Mouse (Mus musculus): ENCODE results near the gene Csrp1. TPM values are rescaled to one million over a fixed set of nuclear protein-coding genes. Genes with fewer than 3 reads are reported as not detected.

The Csrp1 gene
- polyA plus RNA-seq, 1 experiment from 2014 or later: 34.1 TPM

GRCm38 (mm10) chr1:135676938-135677682, 42.8 kb upstream of the Csrp1 start:
- ATAC-seq (ENCODE audit: low FRiP score): peak; percentile 30; the same call in 1 of the 2 replicates
- Histone ChIP-seq H3K9ac (ENCODE audit: low read length) (peak overlapping the region; percentile 13; the same call in 1 of the 2 replicates), H3K4me3 (ENCODE audit: low read depth, low read length) (no peak overlapping the region), H3K9me3 (ENCODE audit: control insufficient read depth, low read length) (no peaks in the 10 kb centered on the region), H3K4me2 (no peak overlapping the region), H3K27ac (ENCODE audit: low read depth, low read length) (peak overlapping the region; percentile 49; the same call in 1 of the 2 replicates), H3K36me3 (ENCODE audit: control insufficient read depth, insufficient read depth, low read length) (no peaks in the 10 kb centered on the region), H3K4me1 (ENCODE audit: control insufficient read depth, insufficient read depth, low read length) (no peaks in the 10 kb centered on the region), H3K27me3 (ENCODE audit: control insufficient read depth, insufficient read depth, low read length) (no peaks in the 10 kb centered on the region)
- WGBS: 52% methylated on average over 8 of the region's 8 CpGs
- no peak for DNase-seq (ENCODE audit: low spot score, missing footprints)

- DNase-seq (ENCODE audit: low spot score, missing footprints) (no peak), ATAC-seq (ENCODE audit: low FRiP score) (no peak)
- Histone ChIP-seq H3K27ac (ENCODE audit: low read depth, low read length) (no peak overlapping the region), H3K36me3 (ENCODE audit: control insufficient read depth, insufficient read depth, low read length) (no peaks in the 10 kb centered on the region), H3K27me3 (ENCODE audit: control insufficient read depth, insufficient read depth, low read length) (no peaks in the 10 kb centered on the region), H3K4me3 (ENCODE audit: low read depth, low read length) (no peak overlapping the region), H3K4me1 (ENCODE audit: control insufficient read depth, insufficient read depth, low read length) (no peaks in the 10 kb centered on the region), H3K9me3 (ENCODE audit: control insufficient read depth, low read length) (no peaks in the 10 kb centered on the region), H3K4me2 (no peak overlapping the region), H3K9ac (ENCODE audit: low read length) (no peak overlapping the region)
- 85% methylated on average over 6 of the region's 6 CpGs for WGBS
Observed at GRCm38 (mm10) chr1:135678145-135678544, 41.7 kb upstream of the Csrp1 start.

GRCm38 (mm10) chr1:135680716-135681115, 39.1 kb upstream of the Csrp1 start:
- ATAC-seq (ENCODE audit: low FRiP score) (no peak), DNase-seq (ENCODE audit: low spot score, missing footprints) (no peak)
- Histone ChIP-seq H3K4me3 (ENCODE audit: low read depth, low read length) (no peak overlapping the region), H3K4me1 (ENCODE audit: control insufficient read depth, insufficient read depth, low read length) (no peaks in the 10 kb centered on the region), H3K36me3 (ENCODE audit: control insufficient read depth, insufficient read depth, low read length) (no peaks in the 10 kb centered on the region), H3K9ac (ENCODE audit: low read length) (no peak overlapping the region), H3K4me2 (no peak overlapping the region), H3K9me3 (ENCODE audit: control insufficient read depth, low read length) (no peaks in the 10 kb centered on the region), H3K27ac (ENCODE audit: low read depth, low read length) (no peak overlapping the region), H3K27me3 (ENCODE audit: control insufficient read depth, insufficient read depth, low read length) (peaks cover 9% of the 10 kb centered on the region)
- WGBS: 87% methylated on average over 4 of the region's 4 CpGs

GRCm38 (mm10) chr1:135681122-135681521, 38.7 kb upstream of the Csrp1 start:
- no peak overlapping the region for H3K27ac ChIP-seq (ENCODE audit: low read depth, low read length)
- H3K9me3 ChIP-seq (ENCODE audit: control insufficient read depth, low read length): no peaks in the 10 kb centered on the region
- H3K9ac ChIP-seq (ENCODE audit: low read length): no peak overlapping the region
- H3K27me3 ChIP-seq (ENCODE audit: control insufficient read depth, insufficient read depth, low read length): peaks cover 13% of the 10 kb centered on the region
- ATAC-seq (ENCODE audit: low FRiP score) (no peak), DNase-seq (ENCODE audit: low spot score, missing footprints) (no peak)
- no peaks in the 10 kb centered on the region for H3K4me1 ChIP-seq (ENCODE audit: control insufficient read depth, insufficient read depth, low read length)
- no peak overlapping the region for H3K4me2 ChIP-seq
- WGBS: 88% methylated on average over 8 of the region's 8 CpGs
- no peaks in the 10 kb centered on the region for H3K36me3 ChIP-seq (ENCODE audit: control insufficient read depth, insufficient read depth, low read length)
- H3K4me3 ChIP-seq (ENCODE audit: low read depth, low read length): no peak overlapping the region

GRCm38 (mm10) chr1:135684895-135685294, 35.0 kb upstream of the Csrp1 start:
- no peak overlapping the region for H3K27ac ChIP-seq (ENCODE audit: low read depth, low read length)
- WGBS: 56% methylated on average over 4 of the region's 4 CpGs
- H3K9me3 ChIP-seq (ENCODE audit: control insufficient read depth, low read length): no peaks in the 10 kb centered on the region
- DNase-seq (ENCODE audit: low spot score, missing footprints) (no peak), ATAC-seq (ENCODE audit: low FRiP score) (no peak)
- no peak overlapping the region for H3K9ac ChIP-seq (ENCODE audit: low read length)
- H3K4me1 ChIP-seq (ENCODE audit: control insufficient read depth, insufficient read depth, low read length): peaks cover 3% of the 10 kb centered on the region
- peaks cover 38% of the 10 kb centered on the region for H3K27me3 ChIP-seq (ENCODE audit: control insufficient read depth, insufficient read depth, low read length)
- H3K4me3 ChIP-seq (ENCODE audit: low read depth, low read length): no peak overlapping the region
- H3K36me3 ChIP-seq (ENCODE audit: control insufficient read depth, insufficient read depth, low read length): no peaks in the 10 kb centered on the region
- H3K4me2 ChIP-seq: no peak overlapping the region

GRCm38 (mm10) chr1:135685316-135685715, 34.5 kb upstream of the Csrp1 start:
- H3K9ac ChIP-seq (ENCODE audit: low read length): no peak overlapping the region
- peaks cover 40% of the 10 kb centered on the region for H3K27me3 ChIP-seq (ENCODE audit: control insufficient read depth, insufficient read depth, low read length)
- 49% methylated on average over 6 of the region's 6 CpGs for WGBS
- H3K4me1 ChIP-seq (ENCODE audit: control insufficient read depth, insufficient read depth, low read length): peaks cover 3% of the 10 kb centered on the region
- H3K4me3 ChIP-seq (ENCODE audit: low read depth, low read length): no peak overlapping the region
- no peak for DNase-seq (ENCODE audit: low spot score, missing footprints)
- H3K9me3 ChIP-seq (ENCODE audit: control insufficient read depth, low read length): no peaks in the 10 kb centered on the region
- no peaks in the 10 kb centered on the region for H3K36me3 ChIP-seq (ENCODE audit: control insufficient read depth, insufficient read depth, low read length)
- no peak overlapping the region for H3K27ac ChIP-seq (ENCODE audit: low read depth, low read length)
- no peak for ATAC-seq (ENCODE audit: low FRiP score)
- H3K4me2 ChIP-seq: no peak overlapping the region

- Histone ChIP-seq H3K9ac (ENCODE audit: low read length) (peak overlapping the region; percentile 62), H3K4me1 (ENCODE audit: control insufficient read depth, insufficient read depth, low read length) (peaks cover 3% of the 10 kb centered on the region), H3K9me3 (ENCODE audit: control insufficient read depth, low read length) (no peaks in the 10 kb centered on the region), H3K27ac (ENCODE audit: low read depth, low read length) (no peak overlapping the region), H3K36me3 (ENCODE audit: control insufficient read depth, insufficient read depth, low read length) (no peaks in the 10 kb centered on the region), H3K27me3 (ENCODE audit: control insufficient read depth, insufficient read depth, low read length) (peaks cover 40% of the 10 kb centered on the region), H3K4me2 (peak overlapping the region; percentile 97), H3K4me3 (ENCODE audit: low read depth, low read length) (peak overlapping the region; percentile 61)
- DNase-seq (ENCODE audit: low spot score, missing footprints) (peak; percentile 96), ATAC-seq (ENCODE audit: low FRiP score) (0 out of 2 replicates have a peak, but pooled peaks have one; percentile 22)
- WGBS: under 1% methylated on average over 19 of the region's 19 CpGs
Observed at GRCm38 (mm10) chr1:135686792-135687510, 32.9 kb upstream of the Csrp1 start.

GRCm38 (mm10) chr1:135687771-135688492, 31.9 kb upstream of the Csrp1 start:
- peaks cover 40% of the 10 kb centered on the region for H3K27me3 ChIP-seq (ENCODE audit: control insufficient read depth, insufficient read depth, low read length)
- peak overlapping the region; percentile 61 for H3K4me3 ChIP-seq (ENCODE audit: low read depth, low read length)
- H3K4me2 ChIP-seq: peak overlapping the region; percentile 97
- peak; percentile 89 for ATAC-seq (ENCODE audit: low FRiP score)
- no peaks in the 10 kb centered on the region for H3K9me3 ChIP-seq (ENCODE audit: control insufficient read depth, low read length)
- H3K36me3 ChIP-seq (ENCODE audit: control insufficient read depth, insufficient read depth, low read length): no peaks in the 10 kb centered on the region
- H3K4me1 ChIP-seq (ENCODE audit: control insufficient read depth, insufficient read depth, low read length): peaks cover 3% of the 10 kb centered on the region
- peak overlapping the region; percentile 63 for H3K27ac ChIP-seq (ENCODE audit: low read depth, low read length)
- peak; percentile 98 for DNase-seq (ENCODE audit: low spot score, missing footprints)
- peak overlapping the region; percentile 80 for H3K9ac ChIP-seq (ENCODE audit: low read length)
- under 1% methylated on average over 80 of the region's 81 CpGs for WGBS

Data from midbrain, embryonic 11.5 days (tissue).